Mouse (Mus musculus) c-Kit-positive CD71-positive TER-119-positive erythroid progenitor cells, embryonic 14.5 days (primary cell): ENCODE results near the gene Gmfb.
"Not testable (repeated sequence)": the region's sequence is repeated elsewhere in the genome, so short reads cannot be mapped to it uniquely, and the experiment has no call there.

Source experiments
- DNase-seq: peaks from one replicate; pipeline ENCODE4 v3.0.0-alpha.2; 2013; ENCODE audit warnings: low spot score

The Gmfb gene

DNA sequence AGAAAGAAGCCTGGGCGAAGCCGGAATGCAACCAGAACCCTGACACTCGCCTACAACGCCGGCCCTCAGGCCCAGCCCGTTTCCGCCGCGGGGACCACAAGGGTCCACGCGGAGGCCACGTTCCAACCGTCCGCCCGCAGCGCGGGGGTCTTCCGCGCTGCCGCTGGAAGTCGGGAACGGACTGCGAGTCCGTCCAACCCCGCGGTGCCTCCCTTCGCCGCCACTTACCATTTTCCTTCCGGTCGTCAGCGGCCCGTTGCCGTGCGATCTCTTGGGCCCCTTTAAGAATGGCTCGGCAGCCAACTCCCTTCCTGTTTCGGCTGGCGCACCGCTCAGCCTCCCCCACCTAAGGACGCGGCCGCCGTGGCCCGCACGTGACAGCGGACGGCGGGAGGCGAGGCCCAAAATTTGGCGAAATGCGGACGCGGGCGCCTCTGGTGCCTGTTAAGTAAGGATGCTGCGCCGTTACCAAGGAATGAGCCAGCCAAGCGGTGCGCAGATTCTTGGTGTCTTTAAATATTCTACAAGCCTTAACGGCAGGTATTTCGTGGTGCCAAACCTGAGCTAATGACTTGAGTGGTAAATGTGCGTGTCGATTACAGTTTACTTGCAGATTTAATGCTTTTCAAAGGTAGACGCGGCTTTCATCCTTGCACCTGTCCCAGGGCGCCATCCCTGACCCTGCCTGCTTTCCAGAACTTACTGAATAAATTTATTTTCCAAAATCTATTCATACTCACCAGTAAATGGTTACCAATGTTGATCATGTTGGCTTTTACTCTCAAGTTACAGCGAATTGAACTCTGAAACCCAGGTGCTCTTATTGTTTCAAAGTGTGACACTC lies at the start of gene Gmfb:
Gene Gmfb, minus strand, starts transcription at position 370 of the 844 bp plus-strand sequence.
- DNase-seq = peak; percentile 91

GRCm38 (mm10) chr14:46862922-46863321 lies 40.9 kb upstream of the Gmfb start:
- no peak for DNase-seq

DNA sequence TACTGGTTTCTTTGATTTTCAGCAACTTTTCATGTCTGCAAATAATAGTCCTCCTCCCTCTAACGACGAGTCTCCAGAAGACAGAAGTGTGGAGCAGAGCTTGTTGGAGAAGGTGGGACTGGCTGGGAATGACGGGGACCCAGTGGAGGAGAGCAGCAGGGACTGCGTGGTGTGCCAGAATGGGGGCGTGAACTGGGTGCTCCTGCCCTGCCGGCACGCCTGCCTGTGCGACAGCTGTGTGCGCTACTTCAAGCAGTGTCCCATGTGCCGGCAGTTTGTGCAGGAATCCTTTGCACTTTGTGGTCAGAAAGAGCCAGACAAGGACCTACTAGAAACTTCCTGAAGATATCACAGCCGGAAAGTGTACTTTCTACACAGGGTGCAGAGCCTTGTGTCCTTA lies 31.6 kb upstream of the Gmfb start:
- DNase-seq = no peak

GRCm38 (mm10) chr14:46849769-46850168 lies 27.7 kb upstream of the Gmfb start:
- no peak for DNase-seq

GRCm38 (mm10) chr14:46848736-46849135 lies 26.7 kb upstream of the Gmfb start:
- DNase-seq = no peak

GRCm38 (mm10) chr14:46848063-46848590 lies 26.1 kb upstream of the Gmfb start:
- no peak for DNase-seq

DNA sequence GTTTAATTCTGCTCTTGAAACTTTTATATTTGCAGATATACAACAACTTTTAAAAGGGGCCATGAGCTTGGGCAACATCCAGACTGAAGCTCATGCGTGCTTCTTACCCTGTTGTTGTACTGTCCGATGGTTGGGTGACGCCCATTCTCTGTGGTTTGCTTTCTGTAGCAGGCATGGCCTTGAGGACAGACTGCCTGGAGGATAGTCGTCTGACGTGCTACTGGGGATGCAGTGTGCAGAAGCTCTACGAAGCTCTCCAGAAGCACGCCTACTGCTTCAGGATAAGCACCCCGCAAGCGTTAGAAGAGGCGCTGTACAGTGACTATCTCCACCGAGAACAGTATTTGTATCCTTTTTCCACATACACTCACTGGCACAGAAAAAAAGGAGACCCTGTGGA lies 23.7 kb upstream of the Gmfb start:
- peak; percentile 35 for DNase-seq

DNA sequence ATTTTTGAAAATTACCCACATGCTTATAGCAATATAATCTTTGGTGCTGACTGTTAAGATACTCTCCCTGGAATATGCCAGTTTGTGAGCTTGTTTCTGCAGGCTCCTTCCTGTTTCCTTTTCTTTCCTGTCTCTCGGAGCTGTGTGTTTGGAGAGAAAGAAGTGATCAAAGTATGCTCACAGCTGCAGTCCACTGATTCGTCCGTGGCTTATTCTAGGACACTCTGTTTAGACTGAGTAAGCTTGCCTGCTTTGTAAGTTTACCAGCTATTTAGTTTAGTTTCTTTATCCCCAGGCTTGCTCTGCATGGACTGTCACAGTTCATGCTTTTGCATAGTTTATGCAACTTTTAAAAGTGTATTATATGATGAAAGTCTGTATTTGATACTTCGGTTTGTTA lies 17.3 kb upstream of the Gmfb start:
- DNase-seq = no peak

DNA sequence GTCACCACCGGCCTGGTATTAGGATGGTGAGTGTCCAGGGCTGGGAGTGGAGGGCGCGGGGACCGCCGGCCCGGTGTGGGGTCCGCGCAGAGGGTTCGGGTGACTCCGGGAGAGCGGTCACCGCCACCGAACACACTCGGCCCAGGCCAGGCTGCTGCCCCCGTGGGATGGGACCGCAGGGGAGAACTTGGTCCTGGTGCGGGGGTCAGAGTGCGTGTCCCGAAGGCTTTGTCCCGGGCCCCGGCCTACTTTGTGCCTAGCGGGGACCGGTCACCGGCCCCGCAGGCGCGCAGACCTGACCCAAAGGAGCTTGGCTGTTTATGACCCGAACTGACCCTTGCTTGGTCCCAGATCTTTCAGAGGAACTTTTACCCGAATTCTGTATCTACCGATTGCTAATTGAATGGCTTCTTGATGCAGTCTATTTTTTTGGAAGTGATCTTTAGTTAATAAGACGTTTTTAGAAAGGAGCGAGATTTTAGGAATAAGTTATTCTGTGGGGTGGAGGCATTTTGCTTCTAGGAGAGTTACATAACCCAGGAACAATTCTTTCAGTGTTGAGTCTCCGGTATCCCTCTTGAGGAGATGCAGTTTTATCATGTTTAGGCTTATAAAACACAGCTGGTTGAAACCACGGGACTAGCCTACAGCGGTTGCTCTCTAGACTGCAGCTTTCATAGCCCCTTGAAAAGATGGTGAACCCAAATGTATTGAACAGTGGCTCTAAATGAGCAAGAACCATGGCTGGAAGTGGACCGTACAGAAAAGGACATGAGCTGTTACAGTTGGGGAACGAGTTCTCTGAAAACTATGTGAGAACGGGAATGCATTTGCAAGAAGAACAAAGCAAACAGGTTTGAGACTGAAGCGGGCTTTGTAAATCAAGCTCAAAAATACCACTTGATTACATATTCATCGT lies 10.6 kb upstream of the Gmfb start:
- no peak for DNase-seq

DNA sequence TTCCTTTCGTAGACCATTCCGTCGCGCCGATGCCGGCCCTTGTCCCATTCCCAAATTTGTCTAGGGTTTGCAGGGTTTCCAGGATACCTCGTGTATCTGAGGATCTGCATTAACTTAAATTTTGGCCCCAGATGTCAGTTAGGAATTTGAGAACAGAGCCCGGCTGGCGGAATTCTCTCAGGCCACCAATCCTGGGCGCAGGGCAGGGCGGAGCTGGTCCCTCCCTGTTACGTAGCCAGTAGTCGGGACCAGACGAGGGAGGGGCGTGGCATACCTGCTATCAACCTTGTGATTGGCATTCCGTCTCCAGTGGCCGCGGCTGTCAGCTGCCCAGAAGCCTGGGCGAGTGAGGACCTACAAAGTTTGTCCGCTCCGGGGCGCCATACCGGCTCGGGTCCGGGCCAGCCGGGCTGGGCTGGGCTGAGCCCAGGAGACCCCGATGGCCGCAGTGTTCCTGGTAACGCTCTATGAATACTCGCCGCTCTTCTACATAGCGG lies 9.8 kb upstream of the Gmfb start, which contains the start of gene Cgrrf1:
Gene Cgrrf1, plus strand, starts transcription at position 289 of the 497 bp plus-strand sequence.
- peak; percentile 96 for DNase-seq

GRCm38 (mm10) chr14:46831295-46831694 lies 9.3 kb upstream of the Gmfb start:
- DNase-seq = peak; percentile 40

DNA sequence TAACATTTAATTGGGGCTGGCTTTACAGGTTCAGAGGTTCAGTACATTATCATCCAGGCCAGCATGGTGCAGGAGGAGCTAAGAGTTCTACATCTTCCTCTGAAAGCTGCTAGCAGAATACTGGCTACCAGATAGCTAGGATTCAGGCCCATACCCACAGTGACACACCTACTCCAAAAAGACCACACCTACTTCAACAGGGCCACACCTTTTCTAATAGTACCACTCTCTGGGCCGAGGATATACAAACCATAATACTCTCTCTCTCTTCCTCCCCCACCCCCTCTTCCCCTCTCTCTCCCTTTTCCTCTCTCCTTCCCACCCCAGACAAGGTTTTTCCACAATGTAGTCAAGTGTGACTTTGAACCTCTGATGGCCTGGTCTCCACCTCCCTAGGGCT lies 5.4 kb upstream of the Gmfb start:
- no peak for DNase-seq

DNA sequence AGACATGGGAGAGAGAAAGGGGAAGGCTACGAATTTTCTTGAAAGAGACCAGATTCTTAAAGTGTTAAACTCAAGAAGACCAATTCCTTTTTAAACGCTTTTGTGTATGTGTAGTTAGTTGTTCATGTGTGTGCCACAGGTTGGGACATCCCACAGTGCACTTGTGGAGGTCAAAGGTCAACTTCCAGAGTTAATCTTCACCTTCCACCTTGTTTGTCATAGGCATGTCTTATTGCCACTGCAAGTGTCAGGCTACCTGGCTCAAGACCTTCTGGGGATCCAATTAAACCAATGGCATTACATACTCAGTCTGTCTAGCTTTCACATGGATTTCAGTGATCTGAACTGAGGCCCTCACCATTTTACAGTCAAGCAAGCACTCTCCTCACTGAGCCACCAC lies 2.0 kb upstream of the Gmfb start:
- no peak for DNase-seq

- peak; percentile 34 for DNase-seq
These were observed 670 bp downstream of the Gmfb start for GRCm38 (mm10) chr14:46821271-46821872.

DNA sequence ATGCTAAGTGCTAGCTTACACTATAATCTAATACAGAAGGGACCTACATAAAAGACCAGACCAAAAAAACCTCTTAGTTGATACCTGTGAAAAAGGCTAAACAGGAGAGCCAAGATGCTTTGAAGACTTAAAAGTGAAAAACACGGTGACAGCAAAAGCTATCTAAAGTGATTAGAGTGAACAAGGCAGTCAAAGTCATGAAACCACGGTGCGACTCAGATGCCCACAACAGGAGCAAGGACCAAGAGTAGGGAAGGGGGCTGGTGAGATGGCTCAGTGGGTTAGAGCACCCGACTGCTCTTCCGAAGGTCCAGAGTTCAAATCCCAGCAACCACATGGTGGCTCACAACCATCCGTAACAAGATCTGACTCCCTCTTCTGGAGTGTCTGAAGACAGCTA lies 2.1 kb downstream of the Gmfb start:
- not testable (repeated sequence) for DNase-seq

- no peak for DNase-seq
These were observed 3.3 kb downstream of the Gmfb start for GRCm38 (mm10) chr14:46818743-46819142.

GRCm38 (mm10) chr14:46816916-46817622 lies 5.0 kb downstream of the Gmfb start:
- no peak for DNase-seq

DNA sequence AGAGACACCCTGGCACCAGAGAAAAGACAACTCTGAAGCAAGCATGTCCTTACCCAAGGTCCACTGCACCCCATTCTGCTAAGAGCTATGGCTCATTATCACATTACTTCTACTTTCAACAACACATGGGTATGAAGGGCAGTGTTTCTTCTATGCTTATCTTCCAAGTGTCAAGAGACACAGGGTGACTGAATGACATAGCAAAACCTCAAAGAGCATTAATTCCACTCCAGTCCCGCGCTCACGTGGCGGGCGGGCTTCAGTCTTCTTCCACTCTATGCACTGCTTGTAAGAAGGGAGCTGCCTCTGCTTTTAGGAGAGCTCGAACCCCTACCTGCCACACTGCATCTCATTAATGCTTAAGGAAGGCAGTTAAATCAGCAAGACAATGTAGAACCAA lies 6.4 kb downstream of the Gmfb start:
- DNase-seq = peak; percentile 53

- DNase-seq = no peak
These were observed 14.1 kb downstream of the Gmfb start for GRCm38 (mm10) chr14:46807927-46808326.

DNA sequence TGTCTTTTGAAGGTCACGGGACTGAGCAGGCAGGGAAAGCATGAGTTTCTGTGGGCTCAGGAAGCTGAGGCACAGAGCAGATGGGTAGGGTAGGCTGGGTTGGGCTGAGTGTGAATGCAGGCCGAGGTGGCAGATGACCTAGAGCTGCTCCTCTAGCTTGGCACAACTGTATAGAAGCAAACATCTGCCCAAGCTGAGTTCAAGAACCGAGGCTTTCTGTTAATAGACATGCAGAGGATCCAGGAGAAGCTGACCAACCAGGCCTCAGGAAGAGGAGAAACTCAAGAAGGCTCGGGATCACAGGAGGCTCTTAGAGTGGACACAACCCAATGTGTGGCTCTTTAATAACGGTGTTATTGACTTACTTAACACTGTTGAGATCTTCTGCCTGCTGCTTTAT lies 15.9 kb downstream of the Gmfb start:
- no peak for DNase-seq

DNA sequence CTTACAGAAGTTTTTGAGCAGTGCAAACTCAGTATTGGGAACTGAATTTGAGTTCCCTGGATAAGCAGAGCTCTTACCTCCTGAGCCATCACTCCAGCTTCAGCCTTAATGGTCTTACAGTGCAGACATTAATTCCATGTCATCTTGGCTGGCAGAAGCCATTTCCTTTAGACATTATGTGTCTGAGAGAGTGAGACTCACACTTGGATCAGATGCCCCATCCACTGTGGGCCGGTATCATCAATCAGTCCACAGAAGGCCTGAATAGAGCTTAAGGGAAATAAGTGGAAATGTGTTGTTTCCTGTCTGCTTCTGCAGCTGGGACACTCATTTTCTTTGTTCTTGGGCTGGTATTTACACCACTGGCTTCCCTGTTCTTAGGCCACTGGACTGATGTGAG lies 18.3 kb downstream of the Gmfb start:
- DNase-seq = no peak
